ENCODE assay signal across 8 mouse cellular contexts in genomic region chr13:81641289-81642045, GRCm38 (mm10). TPM values are rescaled to one million over a fixed set of nuclear protein-coding genes. Genes with fewer than 3 reads are reported as not detected.
A peak's percentile ranks its signal among the peaks of the same experiment; 100 is the strongest.
DNase-seq lines count a peak whose midpoint lies in the region; ATAC-seq and TF ChIP-seq lines count a peak whose summit lies in the region.

No protein-coding gene starts in this region.

- no peak for TF ChIP-seq EP300 in MEL (IDR thresholded peaks at IDR 0.05; ENCODE audit: low read depth in 1 of 2, low read length in 2 of 2)

- ATAC-seq in common myeloid progenitor, adult 5-6 weeks (replicated peaks; ENCODE audit: low read depth, poor library complexity, severe bottlenecking): peak; percentile 67
- no peak for ATAC-seq in kidney, embryonic 16.5 days (ENCODE audit: low FRiP score, low TSS enrichment)
- no peak for ATAC-seq in liver, embryonic 16.5 days (ENCODE audit: low read depth)
- peak; percentile 58; the same call in 1 of the 2 replicates for ATAC-seq in neural tube, embryonic 14.5 days (ENCODE audit: low read depth)

- H3K36me3 ChIP-seq in MEL (ENCODE audit: control insufficient read depth in 1 of 2, insufficient read depth in 2 of 2, low read length in 2 of 2): peaks cover 0 to 15% of the 10 kb centered on the region in 2 experiments; a peak in 2 of 4 replicates
- H3K36me3 ChIP-seq in kidney, embryonic 16.5 days (ENCODE audit: insufficient read depth, low read length): no peaks in the 10 kb centered on the region
- H3K36me3 ChIP-seq in liver, embryonic 16.5 days (ENCODE audit: control insufficient read depth, insufficient read depth): no peaks in the 10 kb centered on the region
- H3K36me3 ChIP-seq in neural tube, embryonic 14.5 days (ENCODE audit: control insufficient read depth, insufficient read depth, low read length): no peaks in the 10 kb centered on the region

- intact Hi-C loops in gastrocnemius, postnatal 14 days (cut with DNase I; ENCODE audit: low total_unique reads): loop anchor here (5.0 to 10.0 kb wide), 2 partner anchors 123 to 204 kb away; no protein-coding TSS in a partner anchor

- DNase-seq in B cell, adult 2 months: peak; percentile 54
- peak; percentile 72 for DNase-seq in MEL (ENCODE audit: low read depth, low spot score)
- DNase-seq in gastrocnemius, postnatal 14 days: peak; percentile 35
- DNase-seq in urinary bladder, adult 2 months (ENCODE audit: low spot score): no peak

- peaks cover 5 to 22% of the 10 kb centered on the region in 2 experiments for H3K4me1 ChIP-seq in MEL (ENCODE audit: control insufficient read depth in 1 of 2, insufficient read depth in 2 of 2, low read length in 2 of 2)
- H3K4me1 ChIP-seq in kidney, embryonic 16.5 days (ENCODE audit: insufficient read depth, low read length): no peaks in the 10 kb centered on the region; the same call in 1 of the 2 replicates
- peaks cover 16% of the 10 kb centered on the region for H3K4me1 ChIP-seq in liver, embryonic 16.5 days (ENCODE audit: control insufficient read depth, low read depth, low read length)
- 0 out of 2 replicates have a peak, but pooled peaks cover 3% of the 10 kb centered on the region for H3K4me1 ChIP-seq in neural tube, embryonic 14.5 days (ENCODE audit: control insufficient read depth, insufficient read depth, low read length)

- TF ChIP-seq CTCF in MEL (IDR thresholded peaks at IDR 0.05 in 2 of 3, conservative IDR thresholded peaks at IDR 0.05 in 1 of 3; ENCODE audit: control insufficient read depth in 1 of 3, insufficient read depth in 1 of 3, low read depth in 2 of 3, low read length in 3 of 3, poor library complexity in 1 of 3, severe bottlenecking in 1 of 3): peak; percentile 64 to 77 (median 75)

- TF ChIP-seq POLR2A in MEL (IDR thresholded peaks at IDR 0.05; ENCODE audit: control insufficient read depth in 1 of 2, insufficient read depth in 1 of 2, low read depth in 1 of 2, low read length in 2 of 2, poor library complexity in 1 of 2): no peak

- no peak overlapping the region for H3K27ac ChIP-seq in MEL (ENCODE audit: control insufficient read depth, low read depth, low read length)
- H3K27ac ChIP-seq in kidney, embryonic 16.5 days (ENCODE audit: low read length): no peak overlapping the region
- 0 out of 2 replicates have a peak overlapping the region, but pooled peaks have one; percentile 28 for H3K27ac ChIP-seq in liver, embryonic 16.5 days (ENCODE audit: low read length)
- H3K27ac ChIP-seq in neural tube, embryonic 14.5 days (ENCODE audit: low read depth, low read length): no peak overlapping the region

- H3K27me3 ChIP-seq in MEL (ENCODE audit: control insufficient read depth in 1 of 2, insufficient read depth in 2 of 2, low read length in 2 of 2): no peaks in the 10 kb centered on the region
- H3K27me3 ChIP-seq in kidney, embryonic 16.5 days (ENCODE audit: insufficient read depth, low read length): no peaks in the 10 kb centered on the region
- 0 out of 2 replicates have a peak, but pooled peaks cover under 1% of the 10 kb centered on the region for H3K27me3 ChIP-seq in liver, embryonic 16.5 days (ENCODE audit: control insufficient read depth, insufficient read depth, low read depth, low read length)
- no peaks in the 10 kb centered on the region for H3K27me3 ChIP-seq in neural tube, embryonic 14.5 days (ENCODE audit: control insufficient read depth, insufficient read depth, low read length)

- TF ChIP-seq RAD21 in MEL (IDR thresholded peaks at IDR 0.05; ENCODE audit: low read depth, low read length): peak; percentile 64

- WGBS in kidney, embryonic 16.5 days: 11% methylated on average over 8 of the region's 8 CpGs
- 23% methylated on average over 8 of the region's 8 CpGs for WGBS in liver, embryonic 16.5 days (ENCODE audit: insufficient replicate concordance)
- WGBS in neural tube, embryonic 14.5 days: 3% methylated on average over 8 of the region's 8 CpGs

- no peaks in the 10 kb centered on the region for H3K79me2 ChIP-seq in MEL (ENCODE audit: control insufficient read depth, insufficient read depth, low read length, poor library complexity)

- H3K9me3 ChIP-seq in MEL (replicated peaks; ENCODE audit: insufficient read depth, low read length): no peaks in the 10 kb centered on the region
- no peaks in the 10 kb centered on the region for H3K9me3 ChIP-seq in kidney, embryonic 16.5 days (ENCODE audit: low read length)
- no peaks in the 10 kb centered on the region for H3K9me3 ChIP-seq in liver, embryonic 16.5 days (replicated peaks; ENCODE audit: control insufficient read depth, low read length)
- H3K9me3 ChIP-seq in neural tube, embryonic 14.5 days (ENCODE audit: control insufficient read depth, low read length): no peaks in the 10 kb centered on the region

- H3K9ac ChIP-seq in MEL (ENCODE audit: control insufficient read depth, low read depth, low read length, poor library complexity, severe bottlenecking): no peak overlapping the region
- no peak overlapping the region for H3K9ac ChIP-seq in kidney, embryonic 16.5 days (replicated peaks; ENCODE audit: low read length)
- H3K9ac ChIP-seq in liver, embryonic 16.5 days (ENCODE audit: low read depth, low read length): no peak overlapping the region
- H3K9ac ChIP-seq in neural tube, embryonic 14.5 days (replicated peaks; ENCODE audit: low read depth, low read length): no peak overlapping the region

- peak overlapping the region; percentile 25 for H3K4me2 ChIP-seq in kidney, embryonic 16.5 days (replicated peaks; ENCODE audit: low read depth, low read length)
- H3K4me2 ChIP-seq in liver, embryonic 16.5 days (ENCODE audit: low read depth, low read length): peak overlapping the region; percentile 44
- peak overlapping the region; percentile 39; the same call in 1 of the 2 replicates for H3K4me2 ChIP-seq in neural tube, embryonic 14.5 days (ENCODE audit: low read depth, low read length)

- H3K4me3 ChIP-seq in MEL (ENCODE audit: control insufficient read depth in 1 of 2, insufficient read depth in 1 of 2, low read depth in 2 of 2, low read length in 2 of 2): peak overlapping the region in 1 of 2 experiments; percentile 39; a peak in 2 of 4 replicates
- H3K4me3 ChIP-seq in kidney, embryonic 16.5 days (ENCODE audit: low read length): no peak overlapping the region
- H3K4me3 ChIP-seq in liver, embryonic 16.5 days (ENCODE audit: low read depth, low read length): no peak overlapping the region
- peak overlapping the region; percentile 3; the same call in 1 of the 2 replicates for H3K4me3 ChIP-seq in neural tube, embryonic 14.5 days (ENCODE audit: low read depth, low read length)

TF ChIP-seq in MEL, 35 proteins besides CTCF, POLR2A, EP300 and RAD21:
- peak; percentile 31; the same call in 1 of the 2 replicates for TF ChIP-seq SIN3A (IDR thresholded peaks at IDR 0.05; ENCODE audit: low read length)
- TF ChIP-seq ZNF384 (IDR thresholded peaks at IDR 0.05; ENCODE audit: low read depth, low read length): peak; percentile 12; the same call in 1 of the 2 replicates
- no peak for TF ChIP-seq ZMIZ1 (IDR thresholded peaks at IDR 0.05; ENCODE audit: low read depth, low read length)
- TF ChIP-seq GABPA (IDR thresholded peaks at IDR 0.05; ENCODE audit: low read depth, low read length): no peak
- TF ChIP-seq ZC3H11A (IDR thresholded peaks at IDR 0.05; ENCODE audit: low read depth, low read length): peak; percentile 54
- TF ChIP-seq USF2 (IDR thresholded peaks at IDR 0.05; ENCODE audit: borderline replicate concordance in 1 of 2, insufficient read depth in 1 of 2, low read depth in 1 of 2, low read length in 2 of 2): no peak
- TF ChIP-seq MYC (IDR thresholded peaks at IDR 0.05; ENCODE audit: low read depth, low read length): peak; percentile 44; the same call in 1 of the 2 replicates
- TF ChIP-seq SMC3 (IDR thresholded peaks at IDR 0.05; ENCODE audit: low read depth, low read length): peak; percentile 70
- no peak for TF ChIP-seq MYB (IDR thresholded peaks at IDR 0.05; ENCODE audit: low read depth, low read length)

RNA-seq across cellular contexts. Expression of gene Adgrv1, which starts 8.5 kb away (rescaled TPM):
- 5.6 and 5.8 TPM in 2 replicates for total RNA-seq in MEL (2012; rRNA removed)
- 1 to 10 TPM in 1 of 2 experiments, not detected in 1; 5.8 TPM for polyA plus RNA-seq in MEL (2012; ENCODE audit: insufficient read depth in 1 of 2, insufficient read length in 2 of 2, low read depth in 1 of 2, low replicate concordance in 2 of 2, missing spikeins in 1 of 2)
- not detected in 2 replicates for total RNA-seq in common myeloid progenitor, adult 5-6 weeks (2017)
- under 1 TPM in 1 of 2 experiments, not detected in 1; 0.10 TPM for total RNA-seq in gastrocnemius, postnatal 14 days (2021)
- 4.3 and 4.5 TPM in 2 replicates for polyA plus RNA-seq in kidney, embryonic 16.5 days (2015; fragmentation: Nextera tagmentation; extraction: Ambion mirVana)
- 0.17 and 0.19 TPM in 2 replicates for polyA plus RNA-seq in liver, embryonic 16.5 days (2015; fragmentation: Nextera tagmentation; extraction: Ambion mirVana)
- polyA plus RNA-seq in neural tube, embryonic 14.5 days (2014; fragmentation: Nextera tagmentation; extraction: Ambion mirVana): 10.3 and 13.5 TPM in 2 replicates
- polyA plus RNA-seq in urinary bladder, adult 2 months (2012; rRNA removed): 0.09 and 0.23 TPM in 2 replicates

RNA-seq across cellular contexts. Expression of gene Lysmd3, which starts 16.0 kb away (rescaled TPM):
- 12.2 and 12.5 TPM in 2 replicates for total RNA-seq in MEL (2012; rRNA removed)
- 1 to 10 TPM in 1 of 2 experiments, not detected in 1; 7.1 TPM for polyA plus RNA-seq in MEL (2012; ENCODE audit: insufficient read depth in 1 of 2, insufficient read length in 2 of 2, low read depth in 1 of 2, low replicate concordance in 2 of 2, missing spikeins in 1 of 2)
- 26.8 and 31.2 TPM in 2 replicates for total RNA-seq in common myeloid progenitor, adult 5-6 weeks (2017)
- 1 to 10 TPM; 6.2 to 7.9 TPM for total RNA-seq in gastrocnemius, postnatal 14 days (2021)
- 23.7 and 26.0 TPM in 2 replicates for polyA plus RNA-seq in kidney, embryonic 16.5 days (2015; fragmentation: Nextera tagmentation; extraction: Ambion mirVana)
- polyA plus RNA-seq in liver, embryonic 16.5 days (2015; fragmentation: Nextera tagmentation; extraction: Ambion mirVana): 18.7 and 19.0 TPM in 2 replicates
- 23.5 and 26.6 TPM in 2 replicates for polyA plus RNA-seq in neural tube, embryonic 14.5 days (2014; fragmentation: Nextera tagmentation; extraction: Ambion mirVana)
- 12.8 and 13.6 TPM in 2 replicates for polyA plus RNA-seq in urinary bladder, adult 2 months (2012; rRNA removed)

Comparison
In these comparisons a context has a peak if more than half of its experiments do, and no peak if none do; other contexts are left out.
1. ATAC-seq: peak in common myeloid progenitor, adult 5-6 weeks (single experiment) and neural tube, embryonic 14.5 days (single experiment); none in kidney, embryonic 16.5 days (single experiment) and liver, embryonic 16.5 days (single experiment).
2. Peak in every context shown above with its lines, with median percentiles within 50 percentile points of each other: H3K4me2 ChIP-seq.